Mouse (Mus musculus) thymus, adult 2 months (tissue): ENCODE data around the gene Drd5.

Experiments
- CTCF ChIP-seq: fragments of 200-500 bp; IDR thresholded peaks from 2 replicates; pipeline ENCODE4 v1.5.1; 2012; ENCODE audit warnings: mild to moderate bottlenecking, control low read depth, low read length, moderate library complexity, borderline replicate concordance; ENCODE audit not compliant: control insufficient read depth, poor library complexity, insufficient read depth; ENCODE audit errors: extremely low read depth
- POLR2A ChIP-seq: fragments of 200-500 bp; IDR thresholded peaks from 2 replicates; pipeline ENCODE4 v1.6.1; 2012; ENCODE audit warnings: mild to moderate bottlenecking, low read length, control low read depth, moderate library complexity; ENCODE audit not compliant: control insufficient read depth, poor library complexity, insufficient read depth; ENCODE audit errors: extremely low read depth

- TF ChIP-seq POLR2A = no peak
- TF ChIP-seq CTCF = no peak
Measured at GRCm38 (mm10) chr5:38364396-38364795, 45.2 kb downstream of the Drd5 start.
